Mouse (Mus musculus) stomach, postnatal 0 days (tissue): ENCODE results near the gene Lef1.

Experiments used
- CTCF ChIP-seq: IDR thresholded peaks from 2 replicates; pipeline ENCODE4 v1.5.1; 2016; ENCODE audit warnings: antibody characterized with exemption, low read depth, mild to moderate bottlenecking, moderate library complexity
- EP300 ChIP-seq: optimal IDR thresholded peaks from 2 replicates; pipeline ENCODE3; 2016; ENCODE audit warnings: antibody characterized with exemption

DNA sequence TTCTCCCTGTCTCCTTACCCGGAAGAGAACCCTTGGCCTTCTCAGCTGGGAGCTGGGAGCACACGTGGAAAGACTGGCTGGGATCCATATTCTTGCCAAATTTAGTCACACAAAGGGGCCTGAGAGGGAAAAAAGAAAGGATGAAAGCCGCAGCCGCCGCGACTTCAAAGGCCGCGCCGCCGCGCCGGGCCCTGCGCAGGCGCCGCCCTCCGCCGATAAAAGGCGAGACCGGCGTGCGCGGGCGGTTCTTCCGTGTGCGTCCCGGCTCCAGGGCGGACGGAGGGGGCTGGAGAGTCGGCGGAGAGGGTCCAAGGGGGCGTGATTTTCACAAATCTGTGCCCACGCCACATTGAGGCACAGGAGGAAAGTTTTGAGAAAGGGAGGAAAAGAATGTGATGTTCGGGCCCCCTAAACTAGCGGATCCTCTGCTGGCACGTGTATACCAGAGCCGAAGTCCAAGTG, 4.3 kb upstream of the Lef1 start:
- TF ChIP-seq CTCF (no peak), EP300 (no peak)
